Mouse (Mus musculus): ENCODE results near the gene Plekhd1.

GRCm38 (mm10) chr12:80706208-80706914, 14.0 kb downstream of the Plekhd1 start:
- no peak for TF ChIP-seq EP300 (IDR thresholded peaks at IDR 0.05; ENCODE audit: low read length)
- no peak for TF ChIP-seq POLR2A (IDR thresholded peaks at IDR 0.05; ENCODE audit: low read depth, low read length)

Data from CH12.LX (cell line).